Mouse (Mus musculus) kidney, embryonic 15.5 days (tissue): ENCODE measurements around the gene Carmil3. TPM values are rescaled to one million over a fixed set of nuclear protein-coding genes. Genes with fewer than 3 reads are reported as not detected.

Experiments used
- ATAC-seq: fragments of 200-750 bp; cut with Nextera tagmentation; replicated peaks from 2 replicates; pipeline ENCODE4 v1.8.0; 2017; ENCODE audit warnings: moderate TSS enrichment; ENCODE audit not compliant: low FRiP score
- H3K27ac ChIP-seq: fragments of 300-500 bp; sonication (generic); 2 replicates; pipeline ENCODE4 v1.5.1; 2015; ENCODE audit warnings: mild to moderate bottlenecking, inconsistent platforms
- H3K27me3 ChIP-seq: fragments of 300-500 bp; sonication (generic); 2 replicates; pipeline ENCODE4 v1.6.1; 2015; ENCODE audit warnings: inconsistent platforms
- H3K36me3 ChIP-seq: fragments of 300-500 bp; sonication (generic); 2 replicates; pipeline ENCODE4 v1.6.1; 2015; ENCODE audit warnings: inconsistent platforms
- H3K4me1 ChIP-seq: fragments of 300-500 bp; sonication (generic); 2 replicates; pipeline ENCODE4 v1.6.1; 2015; ENCODE audit warnings: inconsistent platforms
- H3K4me2 ChIP-seq: fragments of 300-500 bp; sonication (generic); 2 replicates; pipeline ENCODE4 v1.6.1; 2015; ENCODE audit warnings: moderate library complexity, mild to moderate bottlenecking, inconsistent platforms
- H3K4me3 ChIP-seq: fragments of 300-500 bp; sonication (generic); replicated peaks from 2 replicates; pipeline ENCODE4 v1.5.1; 2015; ENCODE audit warnings: mild to moderate bottlenecking, inconsistent platforms
- H3K9ac ChIP-seq: fragments of 300-500 bp; sonication (generic); 2 replicates; pipeline ENCODE4 v1.6.1; 2015; ENCODE audit warnings: mild to moderate bottlenecking, inconsistent platforms
- H3K9me3 ChIP-seq: fragments of 300-500 bp; sonication (generic); replicated peaks from 2 replicates; pipeline ENCODE4 v1.6.1; 2016; ENCODE audit warnings: inconsistent platforms
- WGBS: fragments of 180-500 bp; shearing (Covaris S2); methylation state at CpG from one replicate; pipeline ENCODE4 v1.1.7; 2015; ENCODE audit warnings: mixed read lengths; 5-methylcytosine and 5-hydroxymethylcytosine counted together
- polyA plus RNA-seq: library from polyadenylated mRNA; unstranded; fragments of >200 nt; fragmentation: Nextera tagmentation; extraction: Ambion mirVana; gene quantifications from 2 replicates; pipeline ENCODE4 v1.2.1, GENCODE M21; 2015

The Carmil3 gene
- polyA plus RNA-seq, 1 experiment from 2014 or later: 2.9 TPM

DNA sequence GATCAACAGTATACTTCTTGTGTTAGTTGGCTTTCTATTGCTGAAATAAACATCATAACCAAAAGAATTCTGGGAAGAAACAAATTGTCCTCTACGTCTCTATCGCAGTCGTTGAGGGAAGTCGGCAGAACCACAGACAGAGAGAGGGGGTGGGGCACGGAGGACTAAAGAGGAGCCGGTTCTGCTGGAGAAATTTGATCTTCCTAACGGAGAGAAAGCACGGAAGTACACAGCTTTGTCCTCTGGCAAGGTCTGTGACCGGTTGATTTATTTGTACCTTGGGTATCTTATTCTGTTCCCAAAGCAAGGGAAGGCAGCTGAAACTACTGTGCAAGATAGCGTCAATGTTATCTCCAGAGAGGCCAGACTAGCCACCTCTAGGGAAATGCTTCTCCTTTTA lies 19.6 kb upstream of the Carmil3 start:
- H3K4me2 ChIP-seq: peak overlapping the region; percentile 33
- H3K9me3 ChIP-seq: no peaks in the 10 kb centered on the region
- 0 out of 2 replicates have a peak overlapping the region, but pooled peaks have one; percentile 6 for H3K4me3 ChIP-seq
- no peaks in the 10 kb centered on the region for H3K36me3 ChIP-seq
- WGBS: 2% methylated on average over 10 of the region's 10 CpGs
- H3K27me3 ChIP-seq: peaks cover 6% of the 10 kb centered on the region; the same call in 1 of the 2 replicates
- no peak overlapping the region for H3K9ac ChIP-seq
- peak; percentile 50; the same call in 1 of the 2 replicates for ATAC-seq
- H3K27ac ChIP-seq: 0 out of 2 replicates have a peak overlapping the region, but pooled peaks have one; percentile 15
- H3K4me1 ChIP-seq: peaks cover 45% of the 10 kb centered on the region

DNA sequence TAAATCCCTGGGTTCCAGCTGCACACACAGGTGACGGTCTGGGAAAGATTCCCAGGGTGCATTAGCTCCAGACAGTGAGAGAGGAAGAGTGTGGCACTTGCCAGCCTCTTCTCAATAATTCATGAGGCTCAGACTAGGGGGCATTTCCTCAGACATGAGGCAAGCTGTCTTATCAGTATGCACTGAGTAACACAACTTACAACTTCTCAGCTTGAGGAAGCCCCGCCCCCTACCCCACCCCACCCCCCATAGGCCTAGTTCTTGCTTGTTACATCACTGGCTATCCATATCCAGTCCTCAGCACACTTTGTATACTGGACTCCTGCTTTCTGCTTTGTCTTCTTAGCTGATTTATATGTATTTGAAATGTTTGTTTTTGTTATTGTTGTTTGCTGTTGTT lies 14.8 kb upstream of the Carmil3 start:
- Histone ChIP-seq H3K4me2 (no peak overlapping the region), H3K9ac (no peak overlapping the region), H3K4me1 (peaks cover 25% of the 10 kb centered on the region), H3K27me3 (no peaks in the 10 kb centered on the region), H3K4me3 (no peak overlapping the region), H3K36me3 (peaks cover 4% of the 10 kb centered on the region; the same call in 1 of the 2 replicates), H3K27ac (no peak overlapping the region), H3K9me3 (no peaks in the 10 kb centered on the region)
- 60% methylated on average over 2 of the region's 2 CpGs for WGBS
- ATAC-seq: no peak

DNA sequence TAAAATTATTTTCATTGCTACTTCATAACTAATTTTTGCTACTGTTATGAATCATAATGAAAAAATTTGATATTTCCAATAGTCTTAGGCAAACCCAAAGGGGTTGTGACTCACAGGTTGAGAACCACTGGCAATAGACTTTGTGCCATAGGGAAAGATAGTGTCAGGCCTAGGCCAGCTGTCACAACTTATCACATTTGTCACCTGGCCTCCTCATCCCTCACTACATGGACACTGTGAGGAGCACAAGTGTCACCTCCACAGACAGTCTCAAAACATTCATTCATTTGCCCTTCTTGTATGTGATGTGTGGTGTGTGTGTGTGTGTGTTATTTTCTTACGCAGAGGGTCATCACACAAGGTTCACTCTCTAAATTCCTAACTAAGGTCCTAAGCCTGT lies 13.0 kb upstream of the Carmil3 start:
- H3K27me3 ChIP-seq: no peaks in the 10 kb centered on the region
- no peaks in the 10 kb centered on the region for H3K9me3 ChIP-seq
- H3K4me3 ChIP-seq: no peak overlapping the region
- no peak for ATAC-seq
- peaks cover 17% of the 10 kb centered on the region for H3K36me3 ChIP-seq
- H3K4me2 ChIP-seq: no peak overlapping the region
- H3K4me1 ChIP-seq: peaks cover 20% of the 10 kb centered on the region; the same call in 1 of the 2 replicates
- no peak overlapping the region for H3K9ac ChIP-seq
- 96% methylated on average over 1 of the region's 1 CpGs for WGBS
- no peak overlapping the region for H3K27ac ChIP-seq

DNA sequence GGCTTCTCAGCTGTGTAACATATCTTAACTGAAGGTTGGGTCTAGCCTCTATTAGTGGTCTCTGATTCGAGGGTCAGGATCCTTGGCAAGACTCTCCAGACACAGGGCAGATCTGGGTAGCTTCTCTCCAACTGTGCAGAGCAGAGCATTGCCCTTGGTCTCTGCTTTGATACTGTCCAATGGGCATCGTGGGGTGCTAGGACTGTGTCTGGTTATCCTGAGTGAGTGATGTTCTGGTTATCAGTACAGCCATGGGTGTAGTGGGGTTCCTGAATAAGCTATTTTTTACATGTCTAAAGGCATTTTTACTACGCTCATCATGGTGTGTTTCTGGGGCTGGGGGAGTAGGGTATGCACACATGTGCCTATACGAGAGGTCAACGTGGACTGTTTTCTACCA lies 12.6 kb upstream of the Carmil3 start:
- peaks cover 20% of the 10 kb centered on the region; the same call in 1 of the 2 replicates for H3K4me1 ChIP-seq
- H3K36me3 ChIP-seq: peaks cover 17% of the 10 kb centered on the region
- no peak for ATAC-seq
- H3K9me3 ChIP-seq: no peaks in the 10 kb centered on the region
- H3K27ac ChIP-seq: peak overlapping the region; percentile 93; the same call in 1 of the 2 replicates
- no peak overlapping the region for H3K4me3 ChIP-seq
- WGBS: 88% methylated on average over 5 of the region's 5 CpGs
- H3K9ac ChIP-seq: no peak overlapping the region
- H3K4me2 ChIP-seq: peak overlapping the region; percentile 65
- H3K27me3 ChIP-seq: no peaks in the 10 kb centered on the region

DNA sequence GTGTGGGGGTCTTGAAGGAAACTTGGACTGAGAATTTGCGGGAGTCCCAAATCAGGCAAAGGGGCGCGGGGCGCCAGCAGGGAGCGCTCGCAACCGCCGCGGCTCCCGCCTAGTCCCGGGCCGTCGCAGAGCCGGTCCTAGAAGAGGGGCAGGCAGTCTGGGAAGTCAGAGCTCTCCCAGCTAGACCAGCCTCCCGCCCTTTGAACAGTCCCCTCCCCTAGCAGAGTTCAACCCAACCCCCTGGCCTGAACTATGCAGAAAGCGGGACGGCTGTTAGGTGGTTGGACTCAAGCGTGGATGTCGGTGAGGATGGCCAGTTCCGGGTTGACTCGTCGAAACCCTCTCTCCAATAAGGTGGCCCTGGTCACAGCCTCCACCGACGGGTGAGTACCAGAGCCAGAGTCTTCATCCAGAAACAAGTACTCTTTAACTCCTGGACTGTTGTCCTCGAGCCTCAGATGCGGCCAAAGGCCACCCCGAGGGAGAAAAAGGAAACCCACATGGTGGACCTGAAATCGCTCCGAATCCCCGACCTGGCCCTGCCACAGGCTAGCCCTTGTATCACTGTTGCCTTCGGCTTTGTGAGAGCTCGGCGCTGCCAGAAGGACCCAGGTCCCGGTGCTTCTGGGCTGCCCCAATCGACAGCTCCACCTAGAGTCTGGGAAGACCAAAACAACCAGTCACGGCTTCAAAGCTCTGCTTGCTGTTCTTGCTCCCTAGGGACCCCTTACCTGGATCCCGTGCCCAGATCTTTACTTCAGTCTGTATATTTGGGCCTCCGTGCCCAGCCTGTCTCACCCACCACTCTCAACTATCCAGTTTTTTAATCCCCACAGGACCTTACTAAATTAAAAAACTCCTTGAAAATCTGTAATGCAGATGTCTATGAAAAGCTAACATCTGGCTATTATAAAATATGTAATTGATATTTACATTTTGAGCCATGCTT lies 11.5 kb upstream of the Carmil3 start, which contains the start of gene Dhrs4:
TSS of gene Dhrs4 (plus strand) at position 108 of the 949 bp plus-strand sequence.
- Histone ChIP-seq H3K4me1 (peaks cover 20% of the 10 kb centered on the region; the same call in 1 of the 2 replicates), H3K27ac (peak within 1 kb of the TSS; percentile 93), H3K4me2 (peak within 1 kb of the TSS; percentile 65), H3K27me3 (no peaks in the 10 kb centered on the region), H3K4me3 (peak within 1 kb of the TSS; percentile 65), H3K9me3 (no peaks in the 10 kb centered on the region), H3K9ac (peak within 1 kb of the TSS; percentile 71), H3K36me3 (peaks cover 17% of the 10 kb centered on the region)
- WGBS: under 1% methylated on average over 38 of the region's 38 CpGs
- peak; percentile 99 for ATAC-seq

DNA sequence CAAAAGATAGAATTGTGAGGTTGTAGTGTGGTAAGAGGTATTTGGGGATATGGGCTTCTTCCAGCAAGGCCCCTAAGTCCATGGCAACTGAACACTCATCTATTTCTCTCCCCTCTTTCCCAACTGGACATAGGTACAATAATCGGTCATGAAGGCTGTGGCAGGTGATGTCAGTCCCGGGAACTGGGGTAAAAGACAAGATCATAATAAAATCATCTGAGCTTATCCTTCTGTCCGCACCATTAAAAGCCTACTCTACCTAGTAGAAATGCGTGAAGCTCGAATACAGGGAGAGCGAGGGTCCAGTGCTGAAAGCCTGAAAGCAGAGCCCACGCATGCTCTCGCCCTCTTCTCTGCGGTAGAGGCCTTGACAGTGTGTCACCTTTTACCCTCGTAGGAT lies 10.8 kb upstream of the Carmil3 start:
- peak overlapping the region; percentile 65 for H3K4me3 ChIP-seq
- H3K4me2 ChIP-seq: peak overlapping the region; percentile 65
- no peaks in the 10 kb centered on the region for H3K27me3 ChIP-seq
- H3K4me1 ChIP-seq: peaks cover 20% of the 10 kb centered on the region; the same call in 1 of the 2 replicates
- no peak for ATAC-seq
- peak overlapping the region; percentile 71; the same call in 1 of the 2 replicates for H3K9ac ChIP-seq
- no peak overlapping the region for H3K27ac ChIP-seq
- no peaks in the 10 kb centered on the region for H3K9me3 ChIP-seq
- peaks cover 17% of the 10 kb centered on the region for H3K36me3 ChIP-seq
- 89% methylated on average over 10 of the region's 10 CpGs for WGBS

DNA sequence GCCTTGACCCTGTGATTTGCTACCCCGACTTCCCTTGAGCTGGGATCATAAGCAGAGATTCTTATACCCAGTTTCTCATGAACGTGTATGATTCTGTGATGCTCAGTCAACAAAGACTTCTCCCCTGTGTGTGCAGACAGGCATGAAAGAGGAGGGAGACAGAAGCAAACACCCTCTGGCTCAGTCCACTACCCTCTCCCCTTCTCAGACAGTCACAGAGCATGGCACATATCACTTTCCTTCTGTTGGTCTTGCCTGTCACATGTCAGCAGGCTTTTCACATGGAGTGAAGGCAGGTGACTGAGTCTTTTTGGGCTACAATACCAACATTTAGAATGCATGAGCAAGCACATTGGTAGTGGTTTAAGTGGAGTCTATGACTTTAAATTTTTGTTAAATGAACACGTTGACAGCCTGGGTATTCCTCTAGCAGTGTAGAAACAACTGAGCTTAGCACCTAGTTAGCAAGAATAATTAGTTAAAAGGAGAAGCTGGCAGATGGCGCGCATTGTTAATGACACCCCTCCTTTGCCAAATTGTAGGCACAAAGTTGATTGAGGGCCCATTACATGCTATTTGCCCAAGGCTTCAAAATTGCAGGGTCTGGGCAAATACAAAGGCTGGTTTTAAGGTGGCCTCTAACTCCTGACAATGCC lies 5.9 kb upstream of the Carmil3 start:
- H3K36me3 ChIP-seq: peaks cover 52% of the 10 kb centered on the region
- peaks cover 13% of the 10 kb centered on the region; the same call in 1 of the 2 replicates for H3K4me1 ChIP-seq
- no peaks in the 10 kb centered on the region for H3K9me3 ChIP-seq
- H3K27ac ChIP-seq: no peak overlapping the region
- no peak overlapping the region for H3K9ac ChIP-seq
- H3K27me3 ChIP-seq: no peaks in the 10 kb centered on the region
- 67% methylated on average over 5 of the region's 5 CpGs for WGBS
- no peak overlapping the region for H3K4me3 ChIP-seq
- no peak overlapping the region for H3K4me2 ChIP-seq
- ATAC-seq: no peak

DNA sequence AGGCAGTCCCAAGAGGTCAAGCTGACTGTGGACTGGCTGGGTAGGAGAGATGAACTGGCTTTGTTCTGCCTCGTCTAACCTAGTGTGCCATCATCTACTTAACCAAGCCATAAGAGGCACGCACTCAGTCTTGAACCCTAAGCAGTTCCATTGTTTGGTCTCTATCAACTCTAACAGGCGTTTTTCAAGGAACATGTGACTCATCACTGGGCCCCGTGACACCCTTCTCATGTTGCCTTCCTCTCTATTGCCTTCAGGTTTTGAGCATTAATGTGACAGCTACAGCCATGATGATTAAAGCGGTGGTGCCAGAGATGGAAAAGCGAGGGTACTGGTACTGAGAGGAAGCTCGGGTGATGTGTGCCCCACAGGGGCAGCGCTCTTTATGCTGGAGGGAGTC lies 3.6 kb upstream of the Carmil3 start:
- Histone ChIP-seq H3K27me3 (no peaks in the 10 kb centered on the region), H3K36me3 (peaks cover 38% of the 10 kb centered on the region), H3K9ac (no peak overlapping the region), H3K4me2 (no peak overlapping the region), H3K9me3 (no peaks in the 10 kb centered on the region), H3K27ac (no peak overlapping the region), H3K4me1 (peaks cover 23% of the 10 kb centered on the region), H3K4me3 (no peak overlapping the region)
- WGBS: 88% methylated on average over 8 of the region's 8 CpGs
- ATAC-seq: no peak

DNA sequence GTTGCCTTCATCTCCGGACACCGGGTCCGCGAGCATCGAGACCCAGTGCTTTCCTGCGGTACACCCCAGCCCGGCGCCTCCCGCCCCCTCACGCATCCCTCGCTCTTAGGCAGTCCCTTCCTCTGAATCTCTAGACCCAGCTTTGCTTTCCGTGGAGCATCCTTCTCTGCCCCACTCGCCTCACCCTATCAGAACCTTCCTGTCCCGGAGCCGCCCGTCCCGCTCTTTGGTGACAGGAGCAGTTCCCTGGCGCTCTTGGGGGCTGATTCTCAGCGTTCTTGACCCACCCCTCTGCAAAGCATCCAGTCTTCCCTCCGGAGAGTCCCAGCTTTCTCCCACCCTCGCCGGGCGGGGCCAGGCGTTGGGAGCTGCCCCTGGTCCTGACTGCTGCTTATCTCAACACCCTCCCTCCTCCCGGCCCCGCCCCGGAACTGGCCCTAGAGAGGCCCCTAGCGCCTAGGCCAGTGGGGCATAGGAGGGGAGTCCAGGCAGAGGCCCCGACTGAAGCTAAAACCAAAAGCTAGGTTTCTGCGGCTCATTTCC lies 911 bp downstream of the Carmil3 start:
- Histone ChIP-seq H3K4me1 (peaks cover 21% of the 10 kb centered on the region), H3K27me3 (no peaks in the 10 kb centered on the region), H3K27ac (peak overlapping the region; percentile 82), H3K4me2 (peak overlapping the region; percentile 99), H3K9me3 (no peaks in the 10 kb centered on the region), H3K9ac (peak overlapping the region; percentile 63), H3K36me3 (peaks cover 25% of the 10 kb centered on the region), H3K4me3 (peak overlapping the region; percentile 80)
- 0% methylated on average over 27 of the region's 30 CpGs for WGBS
- peak; percentile 84 for ATAC-seq

DNA sequence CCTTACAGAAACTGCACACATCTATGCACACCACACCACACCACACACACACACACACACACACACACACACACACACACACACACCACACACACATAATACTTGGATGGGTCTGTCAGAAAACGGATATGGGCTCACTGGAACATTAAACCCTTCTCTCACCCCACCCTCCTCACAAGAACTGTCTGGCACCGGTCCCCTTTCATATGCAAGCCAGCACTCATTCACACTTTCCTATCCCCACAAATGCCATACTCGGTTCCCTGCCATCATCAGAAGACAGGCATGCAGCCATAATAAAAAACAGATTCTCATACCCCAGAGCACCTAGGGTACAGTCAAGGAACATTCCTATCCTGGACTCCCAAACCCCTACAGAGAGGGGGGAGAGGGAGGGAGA lies 1.7 kb downstream of the Carmil3 start:
- Histone ChIP-seq H3K4me2 (peak overlapping the region; percentile 99), H3K4me3 (peak overlapping the region; percentile 80; the same call in 1 of the 2 replicates), H3K4me1 (peaks cover 25% of the 10 kb centered on the region), H3K9ac (no peak overlapping the region), H3K36me3 (peaks cover 18% of the 10 kb centered on the region), H3K9me3 (no peaks in the 10 kb centered on the region), H3K27me3 (no peaks in the 10 kb centered on the region), H3K27ac (no peak overlapping the region)
- no peak for ATAC-seq
- WGBS: 39% methylated on average over 3 of the region's 3 CpGs

DNA sequence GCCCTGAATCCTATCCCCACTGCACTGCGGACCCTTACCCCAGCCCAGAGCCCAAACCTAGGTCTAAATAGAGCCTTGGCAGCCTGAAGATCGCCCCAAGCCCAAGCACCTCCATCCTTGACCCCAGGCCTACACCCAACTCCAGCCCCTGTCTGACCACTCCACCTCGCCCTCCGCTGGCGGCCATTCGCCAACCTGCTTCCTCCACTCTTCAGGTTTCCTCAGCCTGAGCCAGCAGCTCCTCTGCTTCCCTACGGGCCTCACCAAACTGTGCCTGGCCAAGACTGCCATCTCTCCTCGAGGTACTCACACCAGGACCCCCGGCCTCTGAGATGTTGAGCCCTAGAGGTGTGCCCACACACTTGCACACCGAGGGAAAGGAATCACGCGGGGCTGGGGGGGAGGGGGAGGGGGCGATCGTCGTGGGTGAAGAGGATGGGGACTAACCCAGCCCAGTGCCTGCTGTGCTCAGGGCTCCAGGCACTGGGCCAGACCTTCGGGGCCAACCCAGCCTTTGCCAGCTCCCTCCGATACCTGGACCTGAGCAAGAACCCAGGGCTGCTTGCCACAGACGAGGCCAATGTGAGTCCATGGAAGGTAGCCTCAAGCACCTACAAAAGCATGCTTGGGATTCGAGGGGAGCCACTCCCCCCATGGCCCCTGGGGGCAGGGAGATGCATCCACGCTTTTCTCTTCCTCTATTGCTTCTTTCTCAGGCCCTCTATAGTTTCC lies 5.2 kb downstream of the Carmil3 start:
- H3K27me3 ChIP-seq: no peaks in the 10 kb centered on the region
- no peaks in the 10 kb centered on the region for H3K36me3 ChIP-seq
- H3K27ac ChIP-seq: no peak overlapping the region
- H3K4me3 ChIP-seq: no peak overlapping the region
- H3K9ac ChIP-seq: no peak overlapping the region
- 79% methylated on average over 20 of the region's 20 CpGs for WGBS
- peaks cover 21% of the 10 kb centered on the region for H3K4me1 ChIP-seq
- no peak for ATAC-seq
- no peaks in the 10 kb centered on the region for H3K9me3 ChIP-seq
- H3K4me2 ChIP-seq: no peak overlapping the region
